Mouse (Mus musculus): ENCODE data around the gene Atxn2. TPM values are rescaled to one million over a fixed set of nuclear protein-coding genes. Genes with fewer than 3 reads are reported as not detected.

Gene Atxn2
- polyA plus RNA-seq, 1 experiment from 2014 or later, result 60.1 TPM

DNA sequence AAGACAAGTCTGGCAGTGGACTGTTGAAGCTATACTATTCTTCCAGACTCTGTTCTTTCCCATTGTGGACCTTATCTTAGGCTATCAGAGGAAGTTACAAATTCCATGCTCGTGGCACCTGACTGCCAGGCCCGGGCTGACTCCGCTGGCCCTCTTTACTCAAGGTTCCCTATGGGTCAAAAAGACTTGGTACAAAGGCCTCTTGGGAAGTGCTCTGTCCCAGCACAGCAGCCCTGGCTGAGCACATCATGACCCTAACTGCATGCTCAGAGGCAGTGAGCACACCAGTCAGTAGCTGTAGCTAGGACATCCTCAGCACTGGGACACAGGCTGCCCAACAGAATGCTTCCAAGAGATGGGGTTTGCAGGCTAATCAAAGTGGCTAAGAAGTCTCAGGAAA, 109.5 kb downstream of the Atxn2 start:
- 91% methylated on average over 3 of the region's 3 CpGs for WGBS
- ATAC-seq, result no peak
- Histone ChIP-seq H3K9me3 (replicated peaks; ENCODE audit: control insufficient read depth, low read length, poor library complexity, severe bottlenecking) (no peaks in the 10 kb centered on the region), H3K4me1 (ENCODE audit: control insufficient read depth, insufficient read depth, low read length) (no peaks in the 10 kb centered on the region), H3K9ac (ENCODE audit: low read depth, low read length) (no peak overlapping the region), H3K36me3 (ENCODE audit: control insufficient read depth, insufficient read depth, low read length) (peaks cover 16% of the 10 kb centered on the region; the same call in 1 of the 2 replicates), H3K4me3 (ENCODE audit: low read depth, low read length) (no peak overlapping the region), H3K27me3 (ENCODE audit: control insufficient read depth, insufficient read depth, low read depth, low read length) (no peaks in the 10 kb centered on the region), H3K27ac (ENCODE audit: low read length) (no peak overlapping the region), H3K4me2 (ENCODE audit: low read length) (no peak overlapping the region)

GRCm38 (mm10) chr5:121821116-121821515, 110.0 kb downstream of the Atxn2 start:
- H3K4me3 ChIP-seq (ENCODE audit: low read depth, low read length), result no peak overlapping the region
- no peak overlapping the region for H3K4me2 ChIP-seq (ENCODE audit: low read length)
- no peak overlapping the region for H3K9ac ChIP-seq (ENCODE audit: low read depth, low read length)
- 88% methylated on average over 5 of the region's 5 CpGs for WGBS
- H3K4me1 ChIP-seq (ENCODE audit: control insufficient read depth, insufficient read depth, low read length), result no peaks in the 10 kb centered on the region
- ATAC-seq, result no peak
- no peak overlapping the region for H3K27ac ChIP-seq (ENCODE audit: low read length)
- H3K27me3 ChIP-seq (ENCODE audit: control insufficient read depth, insufficient read depth, low read depth, low read length), result no peaks in the 10 kb centered on the region
- no peaks in the 10 kb centered on the region for H3K9me3 ChIP-seq (replicated peaks; ENCODE audit: control insufficient read depth, low read length, poor library complexity, severe bottlenecking)
- H3K36me3 ChIP-seq (ENCODE audit: control insufficient read depth, insufficient read depth, low read length), result peaks cover 16% of the 10 kb centered on the region; the same call in 1 of the 2 replicates

DNA sequence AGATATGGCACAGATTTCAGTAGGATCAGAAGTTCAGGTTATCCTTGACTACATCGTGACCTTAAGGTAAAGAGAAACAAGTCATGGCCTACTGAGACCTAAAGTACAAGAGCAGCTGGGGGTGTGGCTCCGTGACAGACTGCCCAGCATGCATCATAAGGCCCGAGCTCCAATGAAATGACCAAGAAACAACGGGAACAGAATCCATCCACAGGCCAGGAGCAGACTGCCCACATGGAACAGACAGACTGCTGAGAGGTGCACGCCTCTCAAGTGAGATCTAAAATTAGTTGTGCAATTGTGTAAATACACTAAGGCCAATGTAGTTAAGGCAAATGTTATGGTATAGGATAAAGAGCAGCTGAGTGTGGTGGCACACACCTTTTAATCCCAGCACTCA, 110.4 kb downstream of the Atxn2 start:
- Histone ChIP-seq H3K4me3 (ENCODE audit: low read depth, low read length) (no peak overlapping the region), H3K36me3 (ENCODE audit: control insufficient read depth, insufficient read depth, low read length) (peaks cover 16% of the 10 kb centered on the region; the same call in 1 of the 2 replicates), H3K27me3 (ENCODE audit: control insufficient read depth, insufficient read depth, low read depth, low read length) (no peaks in the 10 kb centered on the region), H3K4me1 (ENCODE audit: control insufficient read depth, insufficient read depth, low read length) (no peaks in the 10 kb centered on the region), H3K4me2 (ENCODE audit: low read length) (no peak overlapping the region), H3K9ac (ENCODE audit: low read depth, low read length) (no peak overlapping the region), H3K9me3 (replicated peaks; ENCODE audit: control insufficient read depth, low read length, poor library complexity, severe bottlenecking) (no peaks in the 10 kb centered on the region), H3K27ac (ENCODE audit: low read length) (no peak overlapping the region)
- ATAC-seq, result no peak
- 73% methylated on average over 5 of the region's 5 CpGs for WGBS

DNA sequence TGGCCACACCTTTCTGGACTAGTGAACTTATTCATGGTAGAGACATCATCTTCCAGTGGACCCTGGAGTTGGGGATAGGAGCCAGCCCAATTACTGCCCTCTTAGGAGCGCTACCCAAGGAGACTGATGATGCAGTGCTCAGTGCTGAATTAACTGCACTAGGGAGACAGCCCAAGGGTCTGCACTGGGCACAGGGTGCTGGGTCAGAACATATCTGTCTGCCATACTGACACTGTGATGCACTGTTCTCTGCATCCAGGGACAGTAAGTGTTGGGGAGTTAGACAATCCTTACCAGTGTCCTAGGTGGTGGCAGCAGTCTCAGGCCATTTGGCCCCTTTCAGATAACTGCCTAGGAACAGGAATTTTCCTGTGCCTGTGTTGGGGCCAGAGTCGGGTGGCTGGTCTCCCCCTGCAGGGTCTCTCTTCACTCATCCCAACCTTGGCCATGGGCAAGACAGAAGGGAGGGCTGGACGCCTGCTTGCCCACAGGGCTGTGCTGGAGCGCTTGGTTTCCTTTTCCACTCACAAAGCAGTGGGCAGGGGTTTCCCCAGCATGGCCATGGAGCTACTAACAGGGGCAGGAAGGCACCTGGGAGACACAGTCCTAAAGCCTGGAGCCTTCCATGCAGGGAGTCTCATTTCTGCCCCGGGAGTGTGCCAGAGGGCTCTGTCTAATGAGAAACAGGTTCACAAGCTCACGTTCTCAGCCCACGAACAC, 111.8 kb downstream of the Atxn2 start:
- WGBS, result 82% methylated on average over 7 of the region's 7 CpGs

GRCm38 (mm10) chr5:121823668-121824067, 112.5 kb downstream of the Atxn2 start:
- Histone ChIP-seq H3K36me3 (ENCODE audit: control insufficient read depth, insufficient read depth, low read length) (peaks cover 6% of the 10 kb centered on the region; the same call in 1 of the 2 replicates), H3K9ac (ENCODE audit: low read depth, low read length) (no peak overlapping the region), H3K4me3 (ENCODE audit: low read depth, low read length) (no peak overlapping the region), H3K4me1 (ENCODE audit: control insufficient read depth, insufficient read depth, low read length) (peaks cover 5% of the 10 kb centered on the region), H3K4me2 (ENCODE audit: low read length) (no peak overlapping the region), H3K9me3 (replicated peaks; ENCODE audit: control insufficient read depth, low read length, poor library complexity, severe bottlenecking) (no peaks in the 10 kb centered on the region), H3K27ac (ENCODE audit: low read length) (no peak overlapping the region), H3K27me3 (ENCODE audit: control insufficient read depth, insufficient read depth, low read depth, low read length) (no peaks in the 10 kb centered on the region)
- no peak for ATAC-seq
- WGBS, result 95% methylated on average over 1 of the region's 1 CpGs

More for the DNA sequence above, 111.8 kb downstream of the Atxn2 start:
- Histone ChIP-seq H3K4me2 (ENCODE audit: low read length) (no peak overlapping the region), H3K4me3 (ENCODE audit: low read depth, low read length) (no peak overlapping the region), H3K9me3 (replicated peaks; ENCODE audit: control insufficient read depth, low read length, poor library complexity, severe bottlenecking) (no peaks in the 10 kb centered on the region), H3K9ac (ENCODE audit: low read depth, low read length) (no peak overlapping the region), H3K27ac (ENCODE audit: low read length) (no peak overlapping the region), H3K4me1 (ENCODE audit: control insufficient read depth, insufficient read depth, low read length) (no peaks in the 10 kb centered on the region), H3K27me3 (ENCODE audit: control insufficient read depth, insufficient read depth, low read depth, low read length) (no peaks in the 10 kb centered on the region), H3K36me3 (ENCODE audit: control insufficient read depth, insufficient read depth, low read length) (peaks cover 12% of the 10 kb centered on the region; the same call in 1 of the 2 replicates)
- ATAC-seq, result no peak

DNA sequence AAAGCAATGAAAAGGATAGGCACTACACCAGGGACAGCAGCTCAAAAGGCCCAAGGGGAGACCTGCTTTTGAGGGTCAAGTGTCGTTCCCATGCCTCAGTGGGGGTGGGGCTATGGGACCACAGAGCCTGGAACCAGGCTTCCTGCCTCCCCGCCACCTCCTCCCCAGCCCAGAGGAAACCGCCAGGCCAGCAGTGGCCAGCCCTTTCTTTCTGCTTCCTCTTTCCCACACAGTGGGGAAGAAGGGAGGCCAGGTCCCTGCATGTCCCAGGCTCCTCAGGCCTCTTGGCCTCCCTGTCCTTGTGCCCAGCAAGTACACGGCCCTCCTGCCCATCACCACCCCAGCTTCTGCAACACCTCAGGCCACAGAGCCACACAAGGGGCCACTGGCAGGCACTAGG, 113.0 kb downstream of the Atxn2 start:
- Histone ChIP-seq H3K27me3 (ENCODE audit: control insufficient read depth, insufficient read depth, low read depth, low read length) (no peaks in the 10 kb centered on the region), H3K4me2 (ENCODE audit: low read length) (no peak overlapping the region), H3K4me1 (ENCODE audit: control insufficient read depth, insufficient read depth, low read length) (peaks cover 10% of the 10 kb centered on the region), H3K27ac (ENCODE audit: low read length) (no peak overlapping the region), H3K36me3 (ENCODE audit: control insufficient read depth, insufficient read depth, low read length) (peaks cover 3% of the 10 kb centered on the region; the same call in 1 of the 2 replicates), H3K9ac (ENCODE audit: low read depth, low read length) (no peak overlapping the region), H3K9me3 (replicated peaks; ENCODE audit: control insufficient read depth, low read length, poor library complexity, severe bottlenecking) (no peaks in the 10 kb centered on the region), H3K4me3 (ENCODE audit: low read depth, low read length) (no peak overlapping the region)
- 80% methylated on average over 4 of the region's 4 CpGs for WGBS
- ATAC-seq, result no peak

GRCm38 (mm10) chr5:121825606-121826005, 114.5 kb downstream of the Atxn2 start:
- H3K4me2 ChIP-seq (ENCODE audit: low read length), result no peak overlapping the region
- no peak overlapping the region for H3K4me3 ChIP-seq (ENCODE audit: low read depth, low read length)
- no peaks in the 10 kb centered on the region for H3K9me3 ChIP-seq (replicated peaks; ENCODE audit: control insufficient read depth, low read length, poor library complexity, severe bottlenecking)
- H3K27ac ChIP-seq (ENCODE audit: low read length), result no peak overlapping the region
- no peaks in the 10 kb centered on the region for H3K36me3 ChIP-seq (ENCODE audit: control insufficient read depth, insufficient read depth, low read length)
- H3K4me1 ChIP-seq (ENCODE audit: control insufficient read depth, insufficient read depth, low read length), result peaks cover 12% of the 10 kb centered on the region
- no peak overlapping the region for H3K9ac ChIP-seq (ENCODE audit: low read depth, low read length)
- WGBS, result 97% methylated on average over 3 of the region's 3 CpGs
- H3K27me3 ChIP-seq (ENCODE audit: control insufficient read depth, insufficient read depth, low read depth, low read length), result no peaks in the 10 kb centered on the region
- no peak for ATAC-seq

GRCm38 (mm10) chr5:121827876-121828275, 116.7 kb downstream of the Atxn2 start:
- Histone ChIP-seq H3K4me1 (ENCODE audit: control insufficient read depth, insufficient read depth, low read length) (peaks cover 12% of the 10 kb centered on the region), H3K4me3 (ENCODE audit: low read depth, low read length) (peak overlapping the region; percentile 49; the same call in 1 of the 2 replicates), H3K9ac (ENCODE audit: low read depth, low read length) (no peak overlapping the region), H3K27me3 (ENCODE audit: control insufficient read depth, insufficient read depth, low read depth, low read length) (no peaks in the 10 kb centered on the region), H3K4me2 (ENCODE audit: low read length) (peak overlapping the region; percentile 96), H3K36me3 (ENCODE audit: control insufficient read depth, insufficient read depth, low read length) (no peaks in the 10 kb centered on the region), H3K27ac (ENCODE audit: low read length) (no peak overlapping the region), H3K9me3 (replicated peaks; ENCODE audit: control insufficient read depth, low read length, poor library complexity, severe bottlenecking) (no peaks in the 10 kb centered on the region)
- 80% methylated on average over 4 of the region's 4 CpGs for WGBS
- ATAC-seq, result no peak

Measured in midbrain, embryonic 16.5 days (tissue).